Mouse (Mus musculus): ENCODE data around the gene Lrmda. TPM values are rescaled to one million over a fixed set of nuclear protein-coding genes. Genes with fewer than 3 reads are reported as not detected.

Lrmda gene
- polyA plus RNA-seq, 1 experiment from 2014 or later, result 0.60 TPM

DNA sequence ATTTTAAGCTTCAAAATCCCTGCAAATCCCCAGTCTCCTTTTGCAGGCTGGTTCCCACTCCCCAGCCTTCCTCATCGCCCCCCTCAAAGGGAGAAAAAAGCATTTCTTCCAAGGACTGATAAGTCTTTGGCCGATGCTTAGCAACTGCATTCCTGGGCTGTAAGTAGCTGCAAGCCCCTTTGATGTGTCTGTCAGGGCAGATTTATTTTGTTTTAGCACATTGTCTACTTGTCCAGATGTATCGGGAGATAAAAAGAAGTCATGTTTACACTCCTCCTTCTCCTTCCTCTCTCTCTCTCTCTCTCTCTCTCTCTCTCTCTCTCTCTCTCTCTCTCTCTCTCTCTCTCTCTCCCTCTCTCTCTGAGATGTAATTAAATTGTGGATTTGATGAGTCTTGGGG lies 787.8 kb downstream of the Lrmda start:
- Histone ChIP-seq H3K36me3 (no peaks in the 10 kb centered on the region), H3K4me2 (peak overlapping the region; percentile 74; the same call in 1 of the 2 replicates), H3K27me3 (replicated peaks) (no peaks in the 10 kb centered on the region), H3K4me3 (no peak overlapping the region), H3K9ac (no peak overlapping the region), H3K4me1 (peaks cover 21% of the 10 kb centered on the region), H3K9me3 (no peaks in the 10 kb centered on the region), H3K27ac (replicated peaks) (no peak overlapping the region)
- 6% methylated on average over 3 of the region's 3 CpGs for WGBS
- ATAC-seq (ENCODE audit: extremely low read depth, insufficient number of reproducible peaks, low FRiP score, low TSS enrichment), result no peak

DNA sequence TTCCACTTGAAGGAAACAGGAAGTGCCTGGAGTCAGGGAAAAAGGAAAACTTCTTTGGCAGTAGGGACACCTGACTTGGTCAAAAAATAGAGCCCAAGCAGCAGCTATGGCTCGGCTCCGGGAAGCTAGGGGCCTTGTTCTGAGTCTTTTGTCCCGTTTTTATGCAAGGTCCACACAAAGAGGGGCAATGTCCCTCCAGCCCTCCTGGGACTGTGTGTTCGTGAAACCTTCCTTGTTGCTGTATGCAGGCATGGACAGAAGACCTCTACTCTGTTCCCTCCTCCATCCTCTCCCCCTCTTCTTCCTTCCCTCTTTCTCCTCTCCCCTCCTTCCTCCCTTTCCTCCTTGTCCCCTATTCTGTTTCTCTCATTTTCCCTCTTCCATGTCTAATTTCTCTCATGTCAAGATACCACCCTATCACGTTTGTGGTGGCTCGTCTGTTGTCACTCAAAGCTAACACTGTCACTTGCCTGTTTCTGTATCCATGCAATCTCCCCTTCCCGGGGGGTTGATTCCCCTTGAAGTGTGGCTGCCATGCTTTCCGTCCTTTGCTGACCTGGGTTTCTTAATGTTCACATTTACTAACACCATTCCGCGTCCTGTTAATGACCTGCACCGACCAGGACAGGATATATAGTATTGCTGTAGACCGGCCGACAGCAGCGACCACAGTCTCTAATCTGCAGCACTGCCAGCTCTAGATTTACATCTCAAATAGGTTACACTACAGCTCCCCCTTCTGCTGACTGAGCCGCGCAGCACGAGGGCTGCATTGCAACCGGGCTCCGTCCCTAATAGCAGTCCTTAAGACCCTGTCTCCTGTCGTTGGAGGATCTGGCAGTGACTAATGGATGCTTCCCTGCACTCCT lies 788.4 kb downstream of the Lrmda start:
- Histone ChIP-seq H3K9ac (peak overlapping the region; percentile 50; the same call in 1 of the 2 replicates), H3K27ac (replicated peaks) (peak overlapping the region; percentile 42; the same call in 1 of the 2 replicates), H3K4me1 (peaks cover 25% of the 10 kb centered on the region), H3K9me3 (no peaks in the 10 kb centered on the region), H3K27me3 (replicated peaks) (no peaks in the 10 kb centered on the region), H3K36me3 (no peaks in the 10 kb centered on the region), H3K4me3 (peak overlapping the region; percentile 42), H3K4me2 (peak overlapping the region; percentile 74)
- 2% methylated on average over 20 of the region's 20 CpGs for WGBS
- ATAC-seq (ENCODE audit: extremely low read depth, insufficient number of reproducible peaks, low FRiP score, low TSS enrichment), result peak; percentile 37; the same call in 1 of the 2 replicates

DNA sequence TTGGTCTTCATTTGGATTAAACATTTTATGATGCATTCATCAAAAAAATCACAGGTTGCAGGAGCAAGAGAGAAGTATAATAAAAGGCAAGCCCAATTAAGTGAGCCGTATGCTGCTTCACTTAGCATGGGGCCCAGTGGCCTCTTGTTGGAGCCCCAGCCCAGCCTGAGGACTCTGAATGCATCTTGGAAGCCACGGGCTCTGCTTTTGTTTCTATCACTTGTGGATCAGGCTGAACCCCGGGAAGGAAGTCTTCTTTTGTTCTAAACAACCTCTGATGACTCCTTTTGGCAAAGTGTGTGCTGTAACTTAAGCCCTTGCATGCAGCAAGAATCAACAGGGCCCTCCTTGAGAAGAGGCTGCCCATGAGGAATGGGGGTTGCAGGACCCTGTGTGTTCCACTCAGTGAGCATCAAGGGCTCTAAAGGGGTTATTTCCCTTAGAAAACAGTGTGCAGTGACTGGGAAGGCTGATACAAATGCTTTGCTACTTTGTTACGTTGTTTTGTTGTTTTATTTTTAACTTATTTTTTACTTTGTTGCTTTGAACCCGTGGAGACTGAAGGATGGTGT lies 789.2 kb downstream of the Lrmda start:
- Histone ChIP-seq H3K9ac (no peak overlapping the region), H3K4me2 (no peak overlapping the region), H3K36me3 (no peaks in the 10 kb centered on the region), H3K27ac (replicated peaks) (no peak overlapping the region), H3K4me3 (no peak overlapping the region), H3K9me3 (no peaks in the 10 kb centered on the region), H3K27me3 (replicated peaks) (no peaks in the 10 kb centered on the region), H3K4me1 (peaks cover 30% of the 10 kb centered on the region)
- no peak for ATAC-seq (ENCODE audit: extremely low read depth, insufficient number of reproducible peaks, low FRiP score, low TSS enrichment)
- 43% methylated on average over 5 of the region's 5 CpGs for WGBS

DNA sequence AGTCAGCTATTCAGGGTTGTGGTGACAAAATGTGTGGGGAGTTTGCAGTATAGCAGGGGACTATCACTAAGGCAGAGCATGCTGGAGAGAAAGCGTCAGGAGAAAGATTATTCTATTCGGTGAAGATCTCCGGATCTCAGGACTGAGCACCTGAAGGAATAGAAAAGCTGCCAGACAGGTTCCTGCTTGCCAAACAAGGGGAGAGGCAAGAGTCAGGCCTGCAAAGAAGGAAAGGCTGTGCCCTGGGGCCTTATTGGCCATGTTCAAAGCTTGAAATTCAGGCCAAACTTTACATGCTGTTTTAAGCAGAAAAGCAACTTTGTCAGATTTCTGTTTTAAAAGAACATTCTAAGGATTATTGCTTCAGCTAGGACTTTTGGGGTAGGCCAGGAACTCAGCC lies 789.7 kb downstream of the Lrmda start:
- Histone ChIP-seq H3K9me3 (no peaks in the 10 kb centered on the region), H3K9ac (no peak overlapping the region), H3K27me3 (replicated peaks) (no peaks in the 10 kb centered on the region), H3K36me3 (no peaks in the 10 kb centered on the region), H3K4me1 (peaks cover 30% of the 10 kb centered on the region), H3K27ac (replicated peaks) (no peak overlapping the region), H3K4me2 (no peak overlapping the region), H3K4me3 (no peak overlapping the region)
- WGBS, result 70% methylated on average over 3 of the region's 3 CpGs
- ATAC-seq (ENCODE audit: extremely low read depth, insufficient number of reproducible peaks, low FRiP score, low TSS enrichment), result no peak

DNA sequence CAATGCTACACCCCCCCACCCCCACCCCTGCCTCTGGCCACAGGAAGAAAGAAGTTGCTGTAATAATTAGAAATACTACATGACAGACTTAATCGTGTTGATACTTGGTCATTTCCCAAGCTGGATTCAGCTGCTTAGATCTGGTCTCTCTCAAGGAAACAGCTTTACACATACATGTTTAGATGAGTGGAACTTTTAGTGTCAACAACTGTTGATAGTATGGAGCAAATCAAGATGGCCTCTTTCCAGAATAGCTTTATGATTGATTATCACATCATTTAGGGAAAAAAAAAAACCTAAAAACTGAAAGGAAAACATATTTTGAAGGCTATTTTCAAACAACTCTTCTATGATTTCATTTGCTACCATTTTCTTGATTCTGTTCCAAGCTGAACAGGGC lies 791.0 kb downstream of the Lrmda start:
- H3K4me1 ChIP-seq, result peaks cover 30% of the 10 kb centered on the region
- no peaks in the 10 kb centered on the region for H3K9me3 ChIP-seq
- no peak overlapping the region for H3K9ac ChIP-seq
- no peaks in the 10 kb centered on the region for H3K27me3 ChIP-seq (replicated peaks)
- no peak overlapping the region for H3K4me3 ChIP-seq
- no peak for ATAC-seq (ENCODE audit: extremely low read depth, insufficient number of reproducible peaks, low FRiP score, low TSS enrichment)
- WGBS, result 42% methylated on average over 1 of the region's 1 CpGs
- H3K4me2 ChIP-seq, result no peak overlapping the region
- H3K27ac ChIP-seq (replicated peaks), result peak overlapping the region; percentile 32; the same call in 1 of the 2 replicates
- H3K36me3 ChIP-seq, result no peaks in the 10 kb centered on the region

DNA sequence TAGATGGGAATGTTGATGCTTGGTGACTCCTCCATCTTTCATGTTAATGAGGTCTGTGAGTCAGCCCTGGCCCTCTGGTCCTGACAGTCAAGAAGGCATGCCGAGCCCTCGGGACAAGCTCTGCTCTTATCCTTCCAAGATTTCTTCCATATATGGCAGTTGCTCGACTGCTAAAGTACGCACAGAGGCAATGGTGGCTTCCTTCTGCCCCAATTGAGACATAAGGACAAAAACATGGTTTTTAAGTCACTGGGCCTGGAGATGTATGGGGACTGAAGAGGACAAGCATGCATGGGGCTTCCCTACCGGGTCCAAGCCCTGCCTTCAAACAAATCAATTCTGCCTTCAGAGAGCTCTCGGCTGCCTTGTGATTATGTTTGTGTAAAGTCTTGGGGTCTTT lies 793.3 kb downstream of the Lrmda start:
- Histone ChIP-seq H3K27me3 (replicated peaks) (no peaks in the 10 kb centered on the region), H3K4me2 (no peak overlapping the region), H3K36me3 (no peaks in the 10 kb centered on the region), H3K4me1 (peaks cover 16% of the 10 kb centered on the region), H3K4me3 (no peak overlapping the region), H3K9ac (no peak overlapping the region), H3K27ac (replicated peaks) (no peak overlapping the region), H3K9me3 (no peaks in the 10 kb centered on the region)
- ATAC-seq (ENCODE audit: extremely low read depth, insufficient number of reproducible peaks, low FRiP score, low TSS enrichment), result no peak
- 40% methylated on average over 6 of the region's 6 CpGs for WGBS

DNA sequence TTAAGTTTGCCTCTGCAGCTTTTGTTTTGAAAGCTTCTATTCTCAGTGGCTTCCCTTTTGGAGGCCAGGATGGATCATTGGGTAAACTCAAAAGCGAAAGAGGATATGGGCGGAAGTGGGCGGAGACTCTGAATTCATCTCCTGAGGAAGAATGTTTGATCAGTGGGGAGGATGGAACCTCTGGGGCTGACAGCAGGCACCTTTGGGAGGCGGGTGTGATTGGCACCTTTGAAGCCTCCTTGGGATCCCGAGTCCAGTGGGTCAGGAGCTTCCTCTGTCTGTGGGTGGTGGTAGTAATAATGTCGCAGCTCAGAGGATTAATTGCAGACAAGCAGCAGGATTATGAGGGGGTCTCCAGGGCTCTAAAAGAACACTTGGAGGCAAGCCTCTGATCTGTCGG lies 793.9 kb downstream of the Lrmda start:
- 0 out of 2 replicates have a peak overlapping the region, but pooled peaks have one; percentile 18 for H3K4me2 ChIP-seq
- H3K36me3 ChIP-seq, result no peaks in the 10 kb centered on the region
- no peak overlapping the region for H3K27ac ChIP-seq (replicated peaks)
- ATAC-seq (ENCODE audit: extremely low read depth, insufficient number of reproducible peaks, low FRiP score, low TSS enrichment), result no peak
- H3K9ac ChIP-seq, result no peak overlapping the region
- peaks cover 12% of the 10 kb centered on the region for H3K4me1 ChIP-seq
- no peaks in the 10 kb centered on the region for H3K27me3 ChIP-seq (replicated peaks)
- 40% methylated on average over 7 of the region's 7 CpGs for WGBS
- H3K4me3 ChIP-seq, result no peak overlapping the region
- H3K9me3 ChIP-seq, result no peaks in the 10 kb centered on the region

DNA sequence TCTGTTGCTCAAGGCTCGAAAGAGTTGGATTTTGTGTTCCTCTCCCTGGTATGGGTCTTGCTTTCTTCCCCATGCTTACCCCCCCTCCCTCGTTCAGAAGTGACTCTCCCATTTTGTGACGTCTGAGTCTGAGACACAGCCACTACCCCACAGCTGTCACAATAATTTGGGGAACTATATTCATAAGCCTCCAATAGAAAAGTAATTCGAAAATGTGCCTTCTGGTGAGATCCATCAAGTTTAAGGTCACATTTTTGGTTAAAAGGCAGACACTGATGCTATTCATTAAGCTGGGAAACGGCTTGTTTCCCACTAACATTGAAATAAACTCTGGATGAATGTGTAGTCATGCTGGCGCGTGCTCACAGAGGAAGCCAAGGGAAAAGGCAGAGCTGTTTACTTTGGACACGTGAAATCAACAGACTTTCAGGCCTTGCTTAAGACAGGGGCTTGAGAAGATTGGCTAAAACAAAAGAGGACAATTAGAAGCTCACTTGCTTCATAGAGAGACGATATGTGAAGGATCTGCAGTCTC lies 795.4 kb downstream of the Lrmda start:
- Histone ChIP-seq H3K27me3 (replicated peaks) (no peaks in the 10 kb centered on the region), H3K27ac (replicated peaks) (no peak overlapping the region), H3K4me2 (no peak overlapping the region), H3K9me3 (no peaks in the 10 kb centered on the region), H3K9ac (no peak overlapping the region), H3K4me3 (no peak overlapping the region), H3K36me3 (no peaks in the 10 kb centered on the region), H3K4me1 (peaks cover 9% of the 10 kb centered on the region)
- WGBS, result 68% methylated on average over 9 of the region's 9 CpGs
- no peak for ATAC-seq (ENCODE audit: extremely low read depth, insufficient number of reproducible peaks, low FRiP score, low TSS enrichment)

DNA sequence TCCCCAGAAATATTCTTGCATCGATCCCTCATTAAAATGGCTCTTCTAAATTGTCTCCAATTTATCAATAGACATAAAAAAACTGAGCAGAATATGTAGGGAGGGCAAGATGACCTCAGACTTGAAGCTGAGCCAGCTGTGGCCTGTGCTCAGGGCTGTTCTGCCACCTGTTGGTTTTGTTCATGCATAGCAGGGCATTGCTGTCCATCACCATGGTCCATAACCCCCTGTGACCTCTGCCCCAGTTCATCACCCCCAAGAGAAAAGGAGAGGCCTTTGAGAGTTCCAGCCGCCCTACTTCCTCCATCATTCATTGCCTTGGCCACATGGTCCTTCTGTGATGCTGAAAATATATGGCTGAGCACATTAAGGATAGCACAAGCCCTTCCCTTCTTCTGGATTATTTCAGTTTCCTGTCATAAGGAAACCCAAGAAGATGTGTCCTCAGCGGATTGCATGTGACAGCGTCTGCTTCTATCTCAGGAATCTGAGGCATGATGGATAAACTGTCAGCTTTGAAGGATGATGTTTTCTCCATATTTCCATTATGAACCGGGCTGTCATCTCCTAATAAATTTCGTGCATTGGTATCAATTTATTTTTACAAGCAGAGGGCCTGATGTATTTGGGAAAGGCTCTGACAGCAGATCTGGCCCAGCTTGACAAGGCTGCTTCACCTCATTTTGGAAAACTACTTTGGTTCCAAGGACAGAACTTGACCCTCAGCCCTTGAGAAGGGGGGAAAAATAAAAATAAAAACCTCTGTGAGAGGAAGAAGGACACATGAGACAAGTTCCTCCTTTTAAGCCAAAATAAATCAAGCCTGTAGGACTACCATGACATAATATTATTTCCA lies 798.1 kb downstream of the Lrmda start:
- no peaks in the 10 kb centered on the region for H3K27me3 ChIP-seq (replicated peaks)
- H3K9me3 ChIP-seq, result no peaks in the 10 kb centered on the region
- H3K4me2 ChIP-seq, result no peak overlapping the region
- no peak for ATAC-seq (ENCODE audit: extremely low read depth, insufficient number of reproducible peaks, low FRiP score, low TSS enrichment)
- WGBS, result 65% methylated on average over 6 of the region's 6 CpGs
- no peaks in the 10 kb centered on the region for H3K36me3 ChIP-seq
- H3K9ac ChIP-seq, result no peak overlapping the region
- H3K27ac ChIP-seq (replicated peaks), result no peak overlapping the region
- H3K4me3 ChIP-seq, result no peak overlapping the region
- peaks cover 9% of the 10 kb centered on the region for H3K4me1 ChIP-seq

DNA sequence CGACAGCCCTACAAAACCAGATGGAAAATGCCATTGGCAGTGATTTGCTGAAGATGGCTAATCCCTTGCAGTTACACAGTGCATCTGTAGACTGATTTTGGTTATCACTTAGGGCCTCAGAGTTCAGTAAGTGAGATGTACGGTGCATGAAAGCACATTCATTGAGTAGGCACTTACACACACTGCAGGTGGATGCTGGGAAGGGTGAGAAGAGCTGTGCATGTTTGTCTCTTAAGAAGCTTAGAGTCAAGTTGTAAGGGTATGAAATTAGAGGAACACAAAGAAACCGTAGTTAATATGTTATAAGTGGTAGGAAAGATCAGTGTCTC lies 798.7 kb downstream of the Lrmda start:
- no peak overlapping the region for H3K4me2 ChIP-seq
- 59% methylated on average over 3 of the region's 3 CpGs for WGBS
- no peak overlapping the region for H3K4me3 ChIP-seq
- ATAC-seq (ENCODE audit: extremely low read depth, insufficient number of reproducible peaks, low FRiP score, low TSS enrichment), result no peak
- no peaks in the 10 kb centered on the region for H3K27me3 ChIP-seq (replicated peaks)
- no peak overlapping the region for H3K27ac ChIP-seq (replicated peaks)
- no peaks in the 10 kb centered on the region for H3K9me3 ChIP-seq
- H3K4me1 ChIP-seq, result peaks cover 4% of the 10 kb centered on the region; the same call in 1 of the 2 replicates
- no peak overlapping the region for H3K9ac ChIP-seq
- no peaks in the 10 kb centered on the region for H3K36me3 ChIP-seq

DNA sequence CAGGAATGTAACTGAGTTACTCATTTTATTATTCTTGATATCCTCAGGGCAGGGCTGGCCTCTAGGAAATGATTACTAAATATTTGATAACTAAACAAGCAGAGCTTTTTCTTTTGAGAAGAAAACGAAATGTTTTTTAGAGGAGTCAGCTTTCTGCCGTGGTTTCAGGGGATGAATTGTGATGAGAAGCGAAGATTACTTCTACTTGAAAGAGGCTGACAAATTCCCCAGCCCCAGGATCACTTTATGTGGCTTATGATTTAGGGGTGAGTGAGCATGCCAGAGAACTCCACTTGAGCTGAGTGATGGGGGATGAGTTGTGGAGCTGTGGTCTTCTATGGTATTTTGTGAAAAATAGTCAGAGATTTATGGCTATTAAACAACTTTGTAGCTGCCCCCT lies 803.4 kb downstream of the Lrmda start:
- WGBS, result 55% methylated on average over 3 of the region's 3 CpGs
- Histone ChIP-seq H3K9ac (no peak overlapping the region), H3K4me1 (no peaks in the 10 kb centered on the region), H3K36me3 (no peaks in the 10 kb centered on the region), H3K27me3 (replicated peaks) (no peaks in the 10 kb centered on the region), H3K4me2 (no peak overlapping the region), H3K9me3 (no peaks in the 10 kb centered on the region), H3K4me3 (no peak overlapping the region), H3K27ac (replicated peaks) (no peak overlapping the region)
- ATAC-seq (ENCODE audit: extremely low read depth, insufficient number of reproducible peaks, low FRiP score, low TSS enrichment), result no peak
